Mouse (Mus musculus): ENCODE data around the gene Tmem120a. TPM values are rescaled to one million over a fixed set of nuclear protein-coding genes. Genes with fewer than 3 reads are reported as not detected.

Tmem120a gene
- total and polyA plus RNA-seq, 2 experiments from 2014 or later = 52.8 to 89.7 TPM

DNA sequence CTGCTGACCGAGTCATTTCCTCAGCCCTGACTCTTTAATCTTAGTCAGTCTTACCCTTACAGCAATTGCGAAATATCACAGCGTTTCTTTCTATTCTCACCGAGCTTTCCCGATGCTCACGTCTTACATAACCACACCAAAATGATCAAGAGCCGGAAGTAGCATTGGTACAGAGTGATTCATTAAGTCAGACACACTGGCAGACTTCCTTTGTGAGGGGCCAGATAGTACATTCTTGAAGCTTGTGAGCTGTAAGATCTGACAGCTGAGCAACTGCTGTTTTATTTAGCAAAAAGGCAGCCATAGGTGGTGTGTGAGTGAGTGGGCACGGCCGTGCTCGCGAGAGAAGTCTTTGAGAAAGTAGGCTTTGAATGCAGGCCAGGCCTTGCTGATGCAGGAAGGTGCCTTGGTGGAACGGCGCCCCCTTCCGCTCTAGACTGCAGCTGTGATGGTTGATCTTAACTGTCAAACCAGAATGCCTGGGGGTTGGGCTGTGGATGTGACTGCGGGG lies 41.5 kb downstream of the Tmem120a start:
- WGBS = 66% methylated on average over 15 of the region's 15 CpGs
- H3K4me1 ChIP-seq (ENCODE audit: insufficient read depth, low read length) = no peaks in the 10 kb centered on the region
- ATAC-seq (no peak), DNase-seq (ENCODE audit: low spot score) (no peak)
- H3K9me3 ChIP-seq (ENCODE audit: low read length) = no peaks in the 10 kb centered on the region
- no peak for TF ChIP-seq CTCF (IDR thresholded peaks at IDR 0.05; ENCODE audit: low read depth)
- no peak overlapping the region for H3K4me2 ChIP-seq (ENCODE audit: low read depth, low read length)
- no peak overlapping the region for H3K9ac ChIP-seq (replicated peaks; ENCODE audit: low read length)
- H3K36me3 ChIP-seq (ENCODE audit: insufficient read depth, low read length) = no peaks in the 10 kb centered on the region; the same call in 1 of the 2 replicates
- H3K27me3 ChIP-seq (ENCODE audit: insufficient read depth, low read length) = no peaks in the 10 kb centered on the region
- H3K27ac ChIP-seq = no peak overlapping the region
- no peak overlapping the region for H3K4me3 ChIP-seq (ENCODE audit: low read length)

- no peaks in the 10 kb centered on the region; the same call in 1 of the 2 replicates for H3K36me3 ChIP-seq (ENCODE audit: insufficient read depth, low read length)
- no peak for TF ChIP-seq CTCF (IDR thresholded peaks at IDR 0.05; ENCODE audit: low read depth)
- no peaks in the 10 kb centered on the region for H3K9me3 ChIP-seq (ENCODE audit: low read length)
- H3K9ac ChIP-seq (replicated peaks; ENCODE audit: low read length) = no peak overlapping the region
- H3K4me3 ChIP-seq (ENCODE audit: low read length) = no peak overlapping the region
- no peak overlapping the region for H3K4me2 ChIP-seq (ENCODE audit: low read depth, low read length)
- H3K27ac ChIP-seq = no peak overlapping the region
- WGBS = 91% methylated on average over 6 of the region's 6 CpGs
- no peaks in the 10 kb centered on the region for H3K4me1 ChIP-seq (ENCODE audit: insufficient read depth, low read length)
- DNase-seq (ENCODE audit: low spot score) = no peak
- no peak for ATAC-seq
- H3K27me3 ChIP-seq (ENCODE audit: insufficient read depth, low read length) = no peaks in the 10 kb centered on the region
Measured at GRCm38 (mm10) chr5:135702190-135702589, 42.1 kb downstream of the Tmem120a start.

GRCm38 (mm10) chr5:135701601-135702000 lies 42.6 kb downstream of the Tmem120a start:
- no peaks in the 10 kb centered on the region for H3K27me3 ChIP-seq (ENCODE audit: insufficient read depth, low read length)
- H3K4me3 ChIP-seq (ENCODE audit: low read length) = no peak overlapping the region
- H3K27ac ChIP-seq = no peak overlapping the region
- H3K9me3 ChIP-seq (ENCODE audit: low read length) = no peaks in the 10 kb centered on the region
- H3K4me1 ChIP-seq (ENCODE audit: insufficient read depth, low read length) = no peaks in the 10 kb centered on the region
- no peak for TF ChIP-seq CTCF (IDR thresholded peaks at IDR 0.05; ENCODE audit: low read depth)
- WGBS = 98% methylated on average over 4 of the region's 4 CpGs
- DNase-seq (ENCODE audit: low spot score) (no peak), ATAC-seq (no peak)
- no peak overlapping the region for H3K4me2 ChIP-seq (ENCODE audit: low read depth, low read length)
- H3K36me3 ChIP-seq (ENCODE audit: insufficient read depth, low read length) = no peaks in the 10 kb centered on the region
- no peak overlapping the region for H3K9ac ChIP-seq (replicated peaks; ENCODE audit: low read length)

DNA sequence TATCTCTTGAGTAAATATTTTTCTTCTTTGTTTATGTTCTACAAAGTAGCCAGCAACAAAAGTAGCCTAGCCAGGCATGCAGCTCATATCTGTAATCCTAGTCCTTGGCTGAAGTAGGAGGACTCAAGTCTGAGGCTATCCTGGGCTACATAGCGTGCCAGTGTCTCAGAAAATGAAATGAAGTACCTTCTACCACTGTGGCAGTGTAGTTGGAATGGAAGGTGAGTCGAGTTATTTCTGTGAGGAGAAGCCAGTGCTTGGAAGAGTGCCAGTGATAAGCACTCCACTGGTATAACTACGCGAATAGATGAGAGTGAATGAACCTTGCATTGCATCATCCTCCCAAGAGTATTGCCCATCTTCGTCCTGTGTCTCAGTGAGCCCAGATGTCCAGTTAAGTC lies 46.5 kb downstream of the Tmem120a start:
- Histone ChIP-seq H3K4me2 (ENCODE audit: low read depth, low read length) (no peak overlapping the region), H3K36me3 (ENCODE audit: insufficient read depth, low read length) (no peaks in the 10 kb centered on the region), H3K9me3 (ENCODE audit: low read length) (no peaks in the 10 kb centered on the region), H3K4me1 (ENCODE audit: insufficient read depth, low read length) (no peaks in the 10 kb centered on the region), H3K9ac (replicated peaks; ENCODE audit: low read length) (no peak overlapping the region), H3K27ac (no peak overlapping the region), H3K27me3 (ENCODE audit: insufficient read depth, low read length) (no peaks in the 10 kb centered on the region), H3K4me3 (ENCODE audit: low read length) (no peak overlapping the region)
- no peak for TF ChIP-seq CTCF (IDR thresholded peaks at IDR 0.05; ENCODE audit: low read depth)
- ATAC-seq = no peak
- DNase-seq (ENCODE audit: low spot score) = no peak
- 84% methylated on average over 5 of the region's 5 CpGs for WGBS

DNA sequence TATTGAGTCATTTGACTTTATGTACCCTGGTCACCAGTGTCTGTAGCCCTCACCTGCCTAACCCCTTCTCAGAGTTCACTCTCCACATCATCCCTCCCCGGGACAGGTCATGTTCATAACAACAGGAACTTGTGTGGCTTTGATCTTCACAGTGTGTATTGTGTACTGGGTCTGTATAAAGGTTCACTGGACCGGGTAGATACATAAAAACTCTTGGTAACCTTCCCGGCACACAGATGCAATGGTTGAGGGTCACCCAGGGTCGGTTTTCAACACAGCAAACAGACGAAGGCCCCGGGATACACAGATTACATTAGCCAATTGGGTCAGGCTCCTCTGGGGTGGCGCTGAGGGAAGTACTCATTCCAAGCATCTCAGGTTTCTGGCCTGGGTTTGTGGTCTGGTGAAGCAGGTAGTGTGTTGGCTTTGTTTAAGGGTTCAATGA lies 48.9 kb downstream of the Tmem120a start:
- ATAC-seq (no peak), DNase-seq (ENCODE audit: low spot score) (no peak)
- Histone ChIP-seq H3K27ac (no peak overlapping the region), H3K27me3 (ENCODE audit: insufficient read depth, low read length) (no peaks in the 10 kb centered on the region), H3K36me3 (ENCODE audit: insufficient read depth, low read length) (no peaks in the 10 kb centered on the region), H3K9me3 (ENCODE audit: low read length) (no peaks in the 10 kb centered on the region), H3K4me3 (ENCODE audit: low read length) (no peak overlapping the region), H3K4me2 (ENCODE audit: low read depth, low read length) (no peak overlapping the region), H3K4me1 (ENCODE audit: insufficient read depth, low read length) (no peaks in the 10 kb centered on the region; the same call in 1 of the 2 replicates), H3K9ac (replicated peaks; ENCODE audit: low read length) (no peak overlapping the region)
- TF ChIP-seq CTCF (IDR thresholded peaks at IDR 0.05; ENCODE audit: low read depth) = no peak
- WGBS = 65% methylated on average over 7 of the region's 7 CpGs

- Histone ChIP-seq H3K9me3 (ENCODE audit: low read length) (no peaks in the 10 kb centered on the region), H3K4me2 (ENCODE audit: low read depth, low read length) (no peak overlapping the region), H3K4me3 (ENCODE audit: low read length) (no peak overlapping the region), H3K27me3 (ENCODE audit: insufficient read depth, low read length) (no peaks in the 10 kb centered on the region), H3K9ac (replicated peaks; ENCODE audit: low read length) (no peak overlapping the region), H3K36me3 (ENCODE audit: insufficient read depth, low read length) (no peaks in the 10 kb centered on the region), H3K27ac (no peak overlapping the region), H3K4me1 (ENCODE audit: insufficient read depth, low read length) (no peaks in the 10 kb centered on the region; the same call in 1 of the 2 replicates)
- DNase-seq (ENCODE audit: low spot score) = no peak
- ATAC-seq = no peak
- WGBS = 92% methylated on average over 5 of the region's 5 CpGs
- TF ChIP-seq CTCF (IDR thresholded peaks at IDR 0.05; ENCODE audit: low read depth) = no peak
Measured at GRCm38 (mm10) chr5:135693281-135693853, 50.9 kb downstream of the Tmem120a start.

GRCm38 (mm10) chr5:135691266-135691665 lies 53.0 kb downstream of the Tmem120a start:
- TF ChIP-seq CTCF (IDR thresholded peaks at IDR 0.05; ENCODE audit: low read depth) = no peak
- Histone ChIP-seq H3K9ac (replicated peaks; ENCODE audit: low read length) (no peak overlapping the region), H3K27me3 (ENCODE audit: insufficient read depth, low read length) (no peaks in the 10 kb centered on the region), H3K4me2 (ENCODE audit: low read depth, low read length) (no peak overlapping the region), H3K36me3 (ENCODE audit: insufficient read depth, low read length) (no peaks in the 10 kb centered on the region), H3K4me3 (ENCODE audit: low read length) (no peak overlapping the region), H3K4me1 (ENCODE audit: insufficient read depth, low read length) (no peaks in the 10 kb centered on the region; the same call in 1 of the 2 replicates), H3K27ac (no peak overlapping the region), H3K9me3 (ENCODE audit: low read length) (no peaks in the 10 kb centered on the region)
- DNase-seq (ENCODE audit: low spot score) = no peak
- 81% methylated on average over 4 of the region's 4 CpGs for WGBS
- ATAC-seq = no peak

All from hindbrain, postnatal 0 days (tissue).